Mouse (Mus musculus): ENCODE data around the gene Fndc5.

The Fndc5 gene

DNA sequence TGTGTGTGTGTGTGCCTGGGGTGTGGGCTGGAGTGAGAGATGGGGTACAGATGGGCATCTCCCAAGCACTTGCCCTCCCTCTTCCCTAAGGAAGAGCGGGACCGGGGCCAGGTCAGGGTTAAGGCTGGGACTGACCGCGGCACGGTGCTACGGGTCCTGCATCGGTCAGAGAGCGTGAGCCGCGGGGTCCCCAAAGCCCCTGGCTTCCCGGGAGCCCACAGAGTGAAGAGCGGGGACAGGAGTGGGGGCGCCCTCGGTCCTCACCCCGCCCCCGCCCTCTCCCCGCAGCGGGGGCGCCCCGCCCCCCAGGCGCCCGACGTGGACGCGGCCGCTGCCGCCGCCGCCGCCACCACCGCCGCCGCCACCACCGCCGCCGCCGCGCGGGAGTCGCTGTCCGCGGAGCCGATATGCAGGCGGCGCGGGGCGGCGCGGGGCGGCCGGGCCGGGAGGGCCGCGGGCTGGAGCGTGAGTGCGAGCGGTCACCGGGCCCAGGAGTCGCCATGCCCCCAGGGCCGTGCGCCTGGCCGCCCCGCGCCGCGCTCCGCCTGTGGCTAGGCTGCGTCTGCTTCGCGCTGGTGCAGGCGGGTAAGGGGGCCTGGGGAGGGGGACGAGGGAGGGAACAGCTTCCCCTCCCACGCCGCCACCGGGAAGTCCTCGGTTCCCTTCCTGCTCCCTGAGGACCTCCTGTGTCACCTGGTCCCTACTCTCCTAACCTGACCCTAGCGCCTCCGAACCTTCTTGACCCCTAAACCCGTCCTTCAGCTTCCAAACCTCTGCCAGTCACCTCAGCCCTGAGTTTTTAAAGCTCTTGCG lies at the start of gene Fndc5:
Fndc5 (plus strand) TSS at position 421 of the 813 bp plus-strand sequence.
- peak; percentile 66 for DNase-seq

DNA sequence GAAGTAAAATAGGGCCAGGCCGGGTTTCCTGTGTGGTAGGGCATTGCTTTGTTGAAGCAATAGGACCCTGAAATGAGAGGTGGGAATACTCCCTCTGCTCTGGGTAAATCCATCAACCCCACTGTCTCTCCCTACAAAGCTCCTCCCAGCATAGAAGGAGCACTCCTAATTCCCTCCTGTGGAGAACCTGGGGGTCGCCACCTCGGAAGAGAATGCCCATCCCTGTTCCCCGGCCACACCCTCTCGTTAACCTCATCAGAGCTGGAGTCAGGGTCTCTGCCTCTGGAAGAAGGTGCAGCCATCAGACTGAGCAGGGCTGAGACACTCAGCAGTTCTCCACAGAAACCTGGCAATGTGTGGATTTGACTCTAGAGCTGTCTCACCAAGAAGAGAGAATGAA lies 48.9 kb upstream of the Fndc5 start:
- no peak for DNase-seq

DNA sequence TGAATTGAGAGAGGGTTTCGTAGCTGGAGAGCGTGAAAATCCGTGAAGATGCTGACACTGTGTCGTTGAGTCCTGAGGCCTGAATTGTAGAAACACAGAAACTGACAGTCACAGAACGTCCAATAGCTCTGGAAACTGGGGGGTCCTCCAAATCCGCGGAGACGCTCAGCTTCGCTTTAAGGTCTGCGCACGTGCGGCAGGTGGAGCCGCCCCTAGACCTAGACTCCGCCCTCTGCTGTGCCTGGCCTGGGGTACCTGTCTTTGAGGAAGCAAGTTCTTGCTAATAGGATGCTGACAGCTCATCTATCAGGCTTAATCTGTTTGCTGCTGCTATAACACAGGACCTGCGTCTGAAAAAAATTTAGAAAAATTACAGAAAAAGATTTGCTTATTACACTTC lies 41.5 kb upstream of the Fndc5 start:
- no peak for DNase-seq

DNA sequence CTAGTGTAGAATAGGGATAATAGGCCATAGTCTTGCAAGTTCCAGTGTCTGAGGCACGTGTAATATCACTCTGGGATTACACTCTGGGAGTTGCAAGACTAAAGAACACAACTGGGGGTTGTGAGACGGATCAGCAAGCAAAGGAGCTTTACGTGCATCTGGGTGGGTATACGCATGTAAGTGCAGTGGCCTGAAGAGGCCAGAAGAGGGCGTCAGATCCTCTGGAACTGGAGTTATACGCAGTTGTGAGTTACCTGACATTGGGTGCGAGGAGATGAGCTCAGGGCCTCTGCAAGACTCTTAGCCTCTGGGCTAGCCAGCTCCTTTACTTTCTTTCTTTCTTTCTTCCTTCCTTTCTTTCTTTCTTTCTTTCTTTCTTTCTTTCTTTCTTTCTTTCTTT lies 39.8 kb upstream of the Fndc5 start:
- DNase-seq = no peak

DNA sequence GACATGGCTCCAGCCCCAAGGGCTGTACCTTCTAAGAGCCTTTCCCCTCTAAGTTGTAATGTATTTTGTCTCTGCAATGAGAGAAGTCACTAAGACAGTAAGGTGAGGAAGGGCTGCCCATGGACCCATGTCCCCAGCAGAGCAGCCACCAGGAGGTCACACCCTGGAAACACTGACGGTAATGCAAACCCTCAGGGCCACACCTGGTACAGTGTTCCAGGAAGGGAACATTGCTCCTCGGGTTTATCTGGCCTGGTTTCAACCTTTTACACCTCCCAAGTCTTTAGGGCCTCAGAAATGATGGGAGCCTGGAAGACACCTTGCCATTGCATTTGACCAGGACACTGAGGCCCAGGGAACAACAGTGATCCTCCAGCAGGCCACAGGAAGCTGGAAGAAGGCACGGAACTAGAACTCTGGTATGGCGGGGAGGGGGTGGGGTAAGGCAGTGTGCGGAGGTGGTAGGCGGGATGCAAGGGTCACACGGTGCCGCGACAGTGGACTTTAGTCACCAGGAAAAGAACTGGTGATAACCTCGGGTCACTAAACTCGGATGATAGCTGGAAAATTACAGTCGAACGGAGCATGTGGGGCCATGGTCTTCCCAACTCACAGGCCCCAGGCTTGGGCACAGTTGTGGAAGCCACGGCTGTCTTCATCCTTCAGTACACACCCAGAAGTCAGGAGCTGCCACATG lies 34.5 kb upstream of the Fndc5 start:
- DNase-seq = no peak

DNA sequence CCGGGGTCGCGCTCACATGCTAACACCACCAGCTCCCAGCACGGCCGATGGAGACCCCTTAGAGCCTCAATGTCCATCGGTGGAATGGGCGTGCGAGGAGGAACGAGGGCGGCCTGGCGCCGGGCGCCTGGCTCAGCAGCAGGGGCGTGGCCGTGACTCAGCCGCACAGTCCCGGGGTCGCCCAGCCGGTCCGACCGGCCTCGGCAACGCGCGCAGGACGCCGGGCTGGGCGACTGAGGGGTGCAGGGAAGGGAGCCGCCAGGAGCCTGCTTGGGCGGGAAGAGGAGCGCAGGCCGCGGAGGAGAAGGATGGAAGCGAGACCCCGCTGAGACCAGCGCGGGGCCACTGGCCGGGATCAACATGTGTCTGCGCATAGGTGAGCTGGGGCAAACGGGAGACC lies 31.4 kb upstream of the Fndc5 start, which contains the start of gene Tmem54:
Tmem54 (plus strand) TSS at position 193 of the 400 bp plus-strand sequence.
- DNase-seq = no peak

DNA sequence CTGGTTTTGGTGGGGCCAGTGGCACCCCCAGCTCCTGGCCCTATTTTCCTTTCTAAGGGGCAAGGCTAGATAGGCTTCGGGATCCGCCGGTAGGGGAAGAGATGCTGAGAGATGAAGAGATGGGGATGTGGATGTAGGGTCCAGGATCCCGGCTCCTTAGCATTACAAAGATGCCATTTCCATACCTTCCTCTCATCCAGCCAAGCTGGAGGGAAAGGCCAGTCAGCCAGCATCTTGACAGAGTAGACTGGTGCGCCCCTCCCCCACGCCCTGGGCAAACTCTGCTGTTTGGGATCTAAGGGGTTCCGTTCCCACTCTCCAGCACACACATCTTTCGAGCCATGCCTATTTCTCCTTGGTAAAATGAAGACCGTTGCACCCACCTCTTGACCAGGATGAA lies 30.7 kb upstream of the Fndc5 start:
- DNase-seq = no peak

DNA sequence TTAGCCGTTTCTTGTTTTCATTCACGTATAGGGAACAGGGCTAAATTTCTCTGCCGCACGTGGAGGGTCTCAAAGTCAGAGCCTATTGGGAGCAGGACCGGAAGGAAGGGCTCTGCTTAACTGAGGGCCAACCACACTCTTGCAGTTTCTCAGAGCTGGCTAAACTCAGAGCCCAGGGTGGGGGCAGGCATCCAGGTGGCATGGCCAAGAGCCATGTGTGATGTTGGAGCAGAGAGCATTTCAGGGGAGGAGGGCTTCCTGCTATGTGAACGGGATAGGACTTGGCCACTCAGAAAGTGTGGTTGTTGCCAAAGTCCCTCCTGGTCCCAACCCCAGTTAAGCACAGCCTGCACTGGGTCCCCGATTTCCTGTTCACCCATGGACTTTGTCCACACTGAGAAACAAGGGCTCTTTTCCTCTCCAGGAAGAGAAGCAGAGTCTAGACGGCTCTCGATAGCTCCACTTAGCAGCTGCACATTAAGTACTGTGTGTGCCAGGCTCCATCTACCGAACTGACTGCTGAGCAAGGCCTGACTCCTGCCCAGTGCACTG lies 29.4 kb upstream of the Fndc5 start:
- no peak for DNase-seq

DNA sequence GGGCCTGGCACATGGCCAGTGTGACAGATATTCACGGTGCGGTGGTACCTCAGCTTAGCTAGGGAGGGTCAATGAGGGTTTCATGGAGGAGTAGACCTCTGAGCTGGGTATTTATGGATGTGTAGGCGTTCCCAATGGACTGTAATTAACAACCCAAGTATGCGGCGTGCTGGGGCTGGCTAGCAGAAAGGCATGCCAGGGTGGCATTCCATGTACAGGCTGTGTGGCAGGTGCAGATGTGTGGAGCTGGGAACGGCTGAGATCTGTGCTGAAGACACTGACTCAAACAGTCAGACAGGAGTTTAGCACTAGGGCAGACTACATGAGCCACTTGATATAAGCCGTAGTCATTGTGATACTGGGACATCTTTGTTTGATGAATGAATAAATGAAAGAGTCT lies 28.2 kb upstream of the Fndc5 start:
- no peak for DNase-seq

DNA sequence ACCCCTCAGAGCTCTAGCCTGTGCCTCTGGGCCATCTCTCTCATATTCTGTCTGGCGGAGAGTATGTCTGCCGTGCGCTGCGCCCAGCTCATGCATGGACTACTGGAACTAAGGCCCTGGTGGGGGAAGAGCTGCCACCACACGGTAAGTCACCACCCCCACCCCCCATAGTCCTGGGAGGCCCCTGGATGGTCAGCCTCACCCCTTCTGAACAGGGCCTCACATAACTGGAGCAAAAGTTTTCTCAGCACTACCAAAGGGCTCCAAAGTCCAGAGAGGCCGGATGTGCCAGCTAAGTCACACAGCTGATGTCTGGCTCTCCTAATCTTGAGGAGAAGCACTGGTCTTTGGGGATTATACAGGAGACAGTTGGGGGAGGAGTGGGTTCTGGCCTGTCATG lies 26.0 kb upstream of the Fndc5 start:
- no peak for DNase-seq

DNA sequence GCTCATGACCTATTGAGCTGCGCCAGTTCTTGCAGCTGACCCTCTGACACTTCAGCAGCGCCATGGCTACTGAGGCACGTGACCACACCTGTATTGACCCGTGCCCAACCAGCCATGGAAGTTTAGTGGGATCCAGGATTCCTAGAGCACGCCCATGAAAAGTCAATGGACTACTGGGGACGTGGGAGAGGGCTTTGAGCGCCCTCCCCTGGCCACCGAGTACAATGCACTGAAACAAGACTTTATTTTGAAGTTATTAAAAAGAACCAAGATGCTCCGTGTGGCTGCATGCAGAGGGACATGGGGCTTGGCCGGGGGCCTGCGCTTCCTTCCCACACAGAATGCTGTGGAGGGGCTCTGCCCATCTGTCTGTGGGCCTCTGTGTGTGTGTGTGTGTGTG lies 25.4 kb upstream of the Fndc5 start:
- no peak for DNase-seq

DNA sequence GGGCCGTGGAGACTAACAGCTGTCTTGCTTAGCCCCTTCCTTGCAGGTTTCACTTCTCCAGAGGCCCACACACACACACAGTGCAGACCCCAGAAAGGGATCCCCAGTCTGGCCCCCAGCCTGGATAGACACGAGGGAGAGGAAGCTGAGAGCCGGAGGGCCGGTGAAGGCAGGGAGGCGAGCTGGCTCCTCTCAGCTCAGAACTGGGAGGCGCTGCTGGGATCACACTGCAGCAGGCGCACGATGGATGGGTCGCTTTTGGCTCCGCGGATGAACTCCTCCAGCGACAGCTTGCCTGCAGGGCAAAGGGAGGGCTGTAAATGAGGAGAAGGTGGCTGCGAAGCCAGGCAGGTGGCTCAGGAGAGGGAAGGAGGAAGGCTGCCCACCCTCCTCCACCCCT lies 24.6 kb upstream of the Fndc5 start:
- peak; percentile 53 for DNase-seq

DNA sequence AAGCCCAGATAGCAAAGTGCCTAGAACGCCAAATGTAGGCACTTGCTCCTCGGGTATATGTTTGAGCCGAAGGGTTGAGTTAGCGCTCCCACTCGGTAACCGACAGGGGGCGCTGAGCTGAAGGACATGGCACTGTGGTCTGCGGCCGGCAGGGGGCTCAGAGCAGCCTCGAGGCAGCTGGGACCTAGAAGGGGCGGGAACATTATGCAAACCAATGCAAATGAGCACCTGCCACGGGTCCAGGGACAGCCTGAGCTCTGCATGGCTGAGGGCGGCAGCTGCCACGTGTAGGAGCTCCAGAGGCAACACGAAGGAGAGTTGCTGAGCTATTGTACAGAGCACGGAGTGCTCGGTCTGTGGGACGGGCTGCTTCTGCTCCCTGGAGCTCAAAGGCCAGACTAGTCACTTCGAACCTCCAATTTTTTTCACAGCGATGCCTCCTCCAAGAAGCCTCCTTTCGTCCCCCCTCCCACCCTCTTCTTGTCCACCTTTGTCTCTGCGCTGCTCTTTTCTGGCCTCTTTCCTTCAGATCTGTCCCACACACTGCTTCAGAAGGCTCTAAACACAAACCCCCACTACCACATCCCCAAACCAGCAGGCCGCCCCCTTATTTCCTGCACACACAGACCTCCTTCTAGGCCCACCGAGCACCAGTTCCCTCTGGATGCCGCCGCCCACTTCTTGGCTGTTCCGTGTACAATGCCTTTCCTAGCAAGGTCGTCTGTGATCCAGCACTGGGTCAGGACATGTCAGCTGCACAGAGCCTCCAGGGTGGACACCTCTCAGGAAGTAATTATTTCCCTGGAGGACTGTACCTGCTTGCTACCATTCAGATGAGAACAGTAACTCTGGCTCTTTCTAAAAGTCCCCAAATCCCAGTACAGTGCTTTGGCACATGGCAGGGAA lies 23.5 kb upstream of the Fndc5 start:
- DNase-seq = peak; percentile 96

DNA sequence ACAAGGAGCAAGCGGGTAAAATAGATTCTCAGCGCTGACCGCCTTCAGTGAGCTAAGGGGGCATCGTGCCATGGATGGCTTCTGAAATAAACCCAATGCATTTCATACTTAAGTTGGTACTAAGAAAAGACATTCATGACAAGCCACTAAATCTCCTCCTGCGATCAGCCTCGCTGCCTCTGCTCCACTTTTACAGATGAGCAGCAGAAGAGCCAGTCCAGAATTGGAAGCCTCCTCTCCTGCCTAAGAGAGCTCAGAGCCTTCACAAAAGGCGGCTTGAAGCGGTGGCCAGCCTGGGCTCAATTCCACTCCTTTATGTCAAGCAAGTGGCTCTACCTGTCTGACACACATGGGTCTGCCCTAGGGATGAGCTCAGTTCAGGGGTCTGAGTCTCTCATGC lies 20.1 kb upstream of the Fndc5 start:
- no peak for DNase-seq

DNA sequence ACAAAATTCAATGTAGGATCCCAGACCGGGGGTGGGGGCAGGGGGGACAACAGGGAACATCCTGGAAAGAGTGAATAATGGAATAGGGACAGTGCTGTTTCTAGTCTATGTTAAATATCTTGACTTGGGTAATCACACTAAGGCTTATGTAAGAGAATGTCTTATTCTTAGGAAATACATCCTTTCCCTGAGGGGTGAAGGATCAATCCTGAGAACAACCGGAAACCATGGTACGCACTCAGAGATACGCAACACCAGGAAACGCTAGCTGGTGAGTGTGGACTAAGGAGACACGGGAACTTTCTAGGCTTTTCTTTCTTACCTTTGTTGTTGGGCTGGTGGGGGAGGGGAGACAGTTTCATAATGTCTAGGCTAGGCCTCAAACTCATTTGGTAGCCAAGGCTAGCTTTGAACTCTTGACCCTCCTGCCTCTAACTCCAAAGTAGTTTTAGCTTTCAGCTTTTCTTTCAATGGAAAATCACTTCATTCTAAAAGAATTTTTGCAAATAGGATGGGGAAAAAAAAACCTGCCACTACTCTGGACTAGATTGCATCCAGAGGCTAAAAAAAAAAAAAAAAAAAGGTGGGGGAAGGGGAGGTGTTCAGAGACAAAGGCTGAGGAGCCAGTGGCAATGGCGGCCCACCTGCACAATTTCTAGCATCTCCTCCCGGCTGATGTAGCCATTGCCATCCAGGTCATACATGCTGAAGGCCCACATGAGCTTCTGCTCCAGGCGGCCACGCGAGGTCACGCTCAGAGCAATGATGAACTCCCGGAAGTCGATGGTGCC lies 18.9 kb upstream of the Fndc5 start:
- DNase-seq = no peak

DNA sequence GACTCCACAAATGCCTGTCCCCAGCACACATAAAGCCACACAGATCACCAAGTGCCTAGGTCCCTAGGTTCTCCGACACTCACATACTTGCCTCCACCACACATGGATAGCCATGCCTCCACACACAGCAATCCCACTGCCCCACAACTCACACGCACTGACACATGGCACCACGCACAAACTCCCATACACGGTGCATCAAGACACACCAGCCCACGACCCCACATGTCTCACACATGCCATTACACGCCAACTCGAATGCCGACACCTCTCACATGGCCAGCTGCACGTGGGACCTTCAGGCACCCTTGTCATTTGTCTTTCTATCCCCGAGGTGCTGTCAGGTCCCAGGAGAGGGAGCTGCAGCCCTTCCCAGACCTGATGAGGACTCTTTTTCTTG lies 17.1 kb upstream of the Fndc5 start:
- no peak for DNase-seq

DNA sequence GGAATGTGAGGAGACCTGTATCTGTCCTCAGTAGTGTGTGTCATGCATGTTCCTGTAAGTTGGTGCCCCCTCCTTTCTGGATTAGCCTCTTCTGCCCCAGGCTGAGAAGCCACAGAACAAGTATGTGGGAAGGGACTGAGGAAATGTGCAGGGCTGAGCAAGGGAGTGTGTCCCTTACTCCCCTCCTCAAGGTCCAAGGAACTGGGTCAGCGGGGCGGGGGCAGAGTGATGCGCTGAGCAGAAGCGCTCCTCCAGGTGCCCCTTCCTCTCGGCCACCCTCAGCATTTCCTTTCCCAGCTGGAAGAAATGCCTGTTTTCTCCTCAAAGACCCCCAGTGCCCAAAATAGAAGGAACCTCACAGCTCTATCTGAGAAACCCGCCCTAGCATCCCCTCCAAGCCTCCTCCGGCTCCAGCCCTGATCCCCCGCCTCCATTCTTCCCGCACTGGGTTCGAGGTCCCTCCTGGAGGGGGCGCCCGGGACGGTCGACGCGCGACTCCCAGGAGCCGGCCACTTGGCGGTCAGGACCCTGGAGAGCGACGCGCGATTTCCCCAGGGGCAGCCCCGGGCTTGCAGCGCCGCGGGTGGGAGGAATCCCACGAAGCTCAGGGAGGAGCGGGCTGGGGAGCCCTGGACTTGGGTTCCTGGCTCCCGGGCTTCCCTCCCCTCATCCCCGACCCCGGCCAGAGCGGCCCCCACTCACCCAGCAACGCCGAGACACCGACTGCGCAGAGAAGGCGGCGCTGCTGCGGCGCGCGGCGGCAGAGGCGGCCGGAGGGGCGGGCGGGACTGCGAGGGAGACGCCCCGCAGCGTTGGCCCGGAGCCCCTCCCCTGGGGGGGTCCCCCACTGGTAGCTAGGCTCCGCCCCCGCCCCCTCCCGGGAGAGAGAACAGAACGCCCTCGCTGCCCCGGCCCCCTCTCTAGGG lies 16.0 kb upstream of the Fndc5 start:
- DNase-seq = peak; percentile 89

DNA sequence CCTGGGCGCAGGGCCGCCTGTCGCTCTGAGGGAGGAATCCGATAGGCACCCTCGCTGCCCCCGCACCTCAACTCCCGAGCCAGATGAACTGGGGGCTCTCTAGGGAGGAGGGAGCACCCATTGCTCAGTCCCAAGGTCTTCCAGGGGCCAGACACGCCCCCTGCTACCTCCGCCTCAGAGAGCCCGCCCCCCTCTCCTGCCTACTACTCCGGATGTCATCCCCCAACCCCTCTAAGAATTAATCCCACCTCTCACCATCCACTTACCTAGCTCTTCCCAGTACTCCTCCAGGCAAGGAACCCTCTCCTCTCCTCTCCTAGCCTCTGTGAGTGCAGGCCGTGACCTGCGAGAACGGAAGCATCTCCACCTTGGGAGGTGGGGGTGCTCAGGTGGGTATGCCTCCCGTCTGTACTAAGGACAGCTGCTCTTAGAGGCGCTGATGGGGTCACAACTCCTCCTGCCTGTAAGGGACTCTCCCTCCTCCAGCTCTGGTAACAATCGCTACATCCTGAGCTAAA lies 15.2 kb upstream of the Fndc5 start, which contains the start of gene Hpca:
Hpca (minus strand) TSS at position 468 of the 518 bp plus-strand sequence.
- peak; percentile 52 for DNase-seq

DNA sequence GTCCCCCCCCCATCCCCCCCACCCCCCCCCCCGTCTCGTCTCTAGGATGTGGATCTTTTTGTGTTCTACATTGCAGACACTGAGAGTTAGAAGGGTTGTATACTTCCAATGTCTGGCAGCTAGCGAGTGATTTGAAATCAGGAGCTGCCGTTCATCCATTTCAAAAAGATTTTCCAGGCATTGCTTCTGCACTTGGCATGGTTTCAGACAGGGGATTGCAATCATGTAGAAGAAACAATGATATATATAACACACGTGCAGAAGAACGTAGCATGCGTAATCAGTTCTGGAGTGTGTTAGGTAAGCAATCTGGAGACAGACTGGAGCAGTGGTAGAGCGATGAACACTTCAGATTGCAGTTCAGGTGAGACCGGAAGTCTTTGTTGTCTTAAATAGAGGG lies 14.7 kb upstream of the Fndc5 start:
- DNase-seq = no peak

DNA sequence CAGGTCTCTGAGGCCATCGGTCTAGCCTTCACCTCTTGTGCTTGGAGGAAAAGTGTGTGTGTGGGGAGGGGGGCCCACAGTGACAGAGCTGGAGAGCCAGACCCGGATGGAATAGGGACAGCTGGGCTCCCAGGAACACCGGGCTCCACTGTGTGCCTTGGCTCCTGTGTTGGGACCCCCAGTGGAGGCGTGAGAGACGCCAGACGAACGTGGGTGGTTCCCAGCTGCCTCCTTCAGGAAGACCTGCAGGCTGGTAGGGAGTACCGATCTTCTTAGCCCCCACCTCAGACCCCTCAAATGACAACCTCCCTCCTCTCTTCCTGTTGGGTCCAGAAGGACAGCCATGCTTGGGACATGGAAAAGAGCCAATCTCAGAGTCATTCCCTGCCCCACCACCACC lies 14.1 kb upstream of the Fndc5 start:
- no peak for DNase-seq

DNA sequence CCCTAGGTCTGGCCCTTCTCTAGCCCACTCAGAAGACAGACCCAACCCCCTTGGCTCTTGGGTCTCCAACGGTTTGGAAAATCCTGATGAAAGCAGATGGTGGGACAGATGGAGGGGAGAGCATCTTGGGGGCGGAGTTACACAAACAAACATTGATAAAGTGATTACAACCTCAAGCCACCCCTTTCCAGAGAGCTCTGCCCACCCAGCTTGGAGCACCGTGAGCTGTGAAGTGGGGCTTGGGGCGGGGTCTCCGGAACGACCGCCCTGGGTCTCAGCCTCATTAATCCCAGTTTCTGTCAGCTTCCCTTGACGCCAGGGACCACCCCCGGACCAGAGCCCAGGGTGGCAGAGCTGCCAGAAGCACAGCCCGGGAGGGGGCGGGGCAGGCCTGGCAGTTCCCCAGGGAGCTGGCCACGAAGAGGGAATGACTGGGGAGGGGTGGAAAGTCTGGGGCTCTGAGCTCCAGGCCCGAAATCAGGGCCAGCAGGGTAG lies 12.1 kb upstream of the Fndc5 start:
- peak; percentile 92 for DNase-seq

All from retina, postnatal 1 day (tissue).